Mouse (Mus musculus) liver, adult 2 months (tissue): ENCODE measurements at regions not wholly inside any gene's neighbourhood (a gene's known extent, or its start where the extent isn't known, plus 50 kb on each side); places are given as distances from the start of the nearest gene placed in this dataset.
"Not testable (repeated sequence)": the region's sequence is repeated elsewhere in the genome, so short reads cannot be mapped to it uniquely, and the experiment has no call there.

Source experiments
- CTCF ChIP-seq: fragments of 200-500 bp; IDR thresholded peaks from 2 replicates; pipeline ENCODE4 v1.5.1; 2011; ENCODE audit warnings: low read depth, low read length, control low read depth
- POLR2A ChIP-seq: fragments of 200-500 bp; IDR thresholded peaks from 2 replicates; pipeline ENCODE4 v1.6.1; 2011; ENCODE audit warnings: low read length, control low read depth; ENCODE audit not compliant: insufficient read depth; ENCODE audit errors: extremely low read depth

GRCm38 (mm10) chr19:29868681-29869080 is 55.9 kb upstream of the Ranbp6 start:
- TF ChIP-seq CTCF, POLR2A: not testable (repeated sequence)
